In genomic region chr1:125345448-125345847, GRCm38 (mm10) we compare ENCODE assay signal across 10 mouse cellular contexts.
"Had no signal": no experiment of that assay in that cellular context is flagged by ENCODE, and none has a peak within 500 bp of the region (broad histone marks: within the 10 kb centered on the region; RNA-seq: fewer than 3 reads in every experiment).

No protein-coding gene starts in this region.

- ATAC-seq: midbrain, embryonic 16.5 days had no signal

- DNase-seq: kidney, adult 11 months; kidney, adult 8-10 months; kidney, postnatal 10 days; kidney, postnatal 36 days; layer of hippocampus, postnatal 36 days; lung, adult 18-20 months; lung, postnatal 10 days; lung, postnatal 36 days; thymus, postnatal 25 days had no signal
